Mouse (Mus musculus) small intestine, adult 2 months (tissue): ENCODE data around the gene Adamtsl4. TPM values are rescaled to one million over a fixed set of nuclear protein-coding genes. Genes with fewer than 3 reads are reported as not detected.
"Not testable (repeated sequence)": the region's sequence is repeated elsewhere in the genome, so short reads cannot be mapped to it uniquely, and the experiment has no call there.

Experiments
- H3K27ac ChIP-seq: fragments of 200-500 bp; 2 replicates; pipeline ENCODE4 v1.5.1; 2012; ENCODE audit warnings: low read depth, low read length, control low read depth, inconsistent platforms; ENCODE audit not compliant: insufficient read depth
- H3K27me3 ChIP-seq: fragments of 200-500 bp; 2 replicates; pipeline ENCODE4 v1.6.1; 2012; ENCODE audit warnings: mild to moderate bottlenecking, moderate library complexity, low read length, inconsistent platforms; ENCODE audit not compliant: control insufficient read depth, insufficient read depth
- H3K36me3 ChIP-seq: fragments of 200-500 bp; 2 replicates; pipeline ENCODE4 v1.6.1; 2012; ENCODE audit warnings: mild to moderate bottlenecking, low read length, control low read depth, inconsistent platforms; ENCODE audit not compliant: control insufficient read depth, insufficient read depth
- H3K4me1 ChIP-seq: fragments of 200-500 bp; 2 replicates; pipeline ENCODE4 v1.6.1; 2012; ENCODE audit warnings: low read length, inconsistent platforms, mixed read lengths; ENCODE audit not compliant: control insufficient read depth, insufficient read depth, insufficient read length
- H3K4me3 ChIP-seq: fragments of 200-500 bp; 2 replicates; pipeline ENCODE4 v1.5.1; 2012; ENCODE audit warnings: low read depth, mild to moderate bottlenecking, control low read depth, inconsistent platforms, low read length, moderate library complexity
- CTCF ChIP-seq: fragments of 200-500 bp; IDR thresholded peaks from 2 replicates; pipeline ENCODE4 v1.5.1; 2012; ENCODE audit warnings: low read depth, mild to moderate bottlenecking, control low read depth, inconsistent platforms, low read length, moderate library complexity, mixed read lengths; ENCODE audit not compliant: insufficient replicate concordance, insufficient read length; ENCODE audit errors: extremely low read depth
- POLR2A ChIP-seq: fragments of 200-500 bp; IDR thresholded peaks from 2 replicates; pipeline ENCODE4 v1.6.1; 2012; ENCODE audit warnings: low read depth, mild to moderate bottlenecking, control low read depth, inconsistent platforms, low read length, moderate library complexity
- WGBS: fragments of 180-500 bp; shearing (Covaris S2); methylation state at CpG from one replicate; pipeline ENCODE4 v1.1.7; 2018; 5-methylcytosine and 5-hydroxymethylcytosine counted together
- polyA plus RNA-seq: library from polyadenylated mRNA; depleted of rRNA; stranded (reverse); fragments of >200 nt; gene quantifications from 2 replicates; pipeline ENCODE4 v1.2.3, GENCODE M21; 2012

Adamtsl4 gene
- polyA plus RNA-seq, 1 experiment, result 8.2 TPM

DNA sequence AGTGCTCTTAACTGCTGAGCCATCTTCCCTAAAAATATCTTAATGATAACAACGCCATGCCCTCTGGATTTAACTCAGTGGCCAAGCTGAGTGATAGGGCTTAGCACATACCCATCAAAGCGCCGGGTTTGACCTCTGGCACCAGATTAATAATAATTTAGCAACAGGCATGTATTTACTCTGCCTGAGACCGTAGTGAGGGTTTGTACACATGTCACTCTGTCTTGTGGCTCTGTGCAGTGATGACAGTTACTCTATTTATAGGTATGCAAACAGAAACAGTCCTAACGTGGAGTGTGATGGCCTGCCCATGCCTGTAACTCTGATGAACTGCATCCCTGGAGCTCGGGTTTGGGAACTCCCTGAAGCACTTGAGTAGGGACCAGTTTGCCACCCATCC is 5.0 kb upstream of the Adamtsl4 start:
- Histone ChIP-seq H3K4me3 (no peak overlapping the region), H3K27ac (no peak overlapping the region), H3K27me3 (no peaks in the 10 kb centered on the region), H3K36me3 (no peaks in the 10 kb centered on the region), H3K4me1 (peaks cover 27% of the 10 kb centered on the region)
- 70% methylated on average over 6 of the region's 6 CpGs for WGBS
- TF ChIP-seq CTCF, result no peak
- no peak for TF ChIP-seq POLR2A

DNA sequence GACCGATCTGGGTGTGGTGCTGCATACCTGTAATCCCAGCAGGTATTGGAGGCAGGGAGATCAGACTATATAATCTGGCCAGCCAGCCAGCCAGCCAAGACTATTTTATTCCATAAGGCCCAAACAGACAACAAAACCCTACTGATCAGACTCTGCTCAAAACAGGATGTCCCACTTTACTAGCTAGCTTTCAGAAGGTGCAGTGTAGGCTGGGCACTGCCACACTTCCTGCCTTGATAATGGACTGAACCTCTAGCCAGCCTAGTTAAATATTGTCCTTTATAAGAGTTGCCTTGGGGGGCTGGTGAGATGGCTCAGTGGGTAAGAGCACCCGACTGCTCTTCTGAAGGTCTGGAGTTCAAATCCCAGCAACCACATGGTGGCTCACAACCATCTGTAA is 2.8 kb upstream of the Adamtsl4 start:
- H3K4me3 ChIP-seq, H3K27ac ChIP-seq, H3K27me3 ChIP-seq, H3K36me3 ChIP-seq: not testable (repeated sequence)
- H3K4me1 ChIP-seq, result peaks cover 18% of the 10 kb centered on the region; the same call in 1 of the 2 replicates
- 89% methylated on average over 2 of the region's 2 CpGs for WGBS

DNA sequence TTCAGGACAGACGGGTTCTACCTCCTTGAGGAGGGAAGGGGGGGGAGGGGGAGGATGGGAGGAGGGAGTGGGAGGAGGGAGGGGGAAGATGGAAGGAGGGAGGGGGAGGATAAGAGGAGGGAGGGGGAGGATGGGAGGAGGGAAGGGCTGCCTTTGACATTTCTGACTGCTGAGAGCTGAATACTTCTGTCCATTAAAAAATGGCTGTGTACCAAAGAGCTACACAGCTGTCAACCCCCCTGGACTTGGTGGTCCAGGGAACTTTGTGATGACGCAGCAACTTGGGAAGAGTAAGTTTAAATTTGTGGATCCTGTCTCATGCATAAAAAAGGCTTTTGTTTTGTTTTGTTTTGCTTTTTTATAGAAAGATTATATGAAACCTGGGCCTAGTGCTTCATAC is 2.2 kb upstream of the Adamtsl4 start:
- H3K27me3 ChIP-seq, result no peaks in the 10 kb centered on the region
- H3K27ac ChIP-seq, result no peak overlapping the region; the same call in 1 of the 2 replicates
- H3K36me3 ChIP-seq, result no peaks in the 10 kb centered on the region
- TF ChIP-seq POLR2A, result no peak
- no peak for TF ChIP-seq CTCF
- peaks cover 16% of the 10 kb centered on the region; the same call in 1 of the 2 replicates for H3K4me1 ChIP-seq
- H3K4me3 ChIP-seq, result no peak overlapping the region
- 60% methylated on average over 2 of the region's 2 CpGs for WGBS

DNA sequence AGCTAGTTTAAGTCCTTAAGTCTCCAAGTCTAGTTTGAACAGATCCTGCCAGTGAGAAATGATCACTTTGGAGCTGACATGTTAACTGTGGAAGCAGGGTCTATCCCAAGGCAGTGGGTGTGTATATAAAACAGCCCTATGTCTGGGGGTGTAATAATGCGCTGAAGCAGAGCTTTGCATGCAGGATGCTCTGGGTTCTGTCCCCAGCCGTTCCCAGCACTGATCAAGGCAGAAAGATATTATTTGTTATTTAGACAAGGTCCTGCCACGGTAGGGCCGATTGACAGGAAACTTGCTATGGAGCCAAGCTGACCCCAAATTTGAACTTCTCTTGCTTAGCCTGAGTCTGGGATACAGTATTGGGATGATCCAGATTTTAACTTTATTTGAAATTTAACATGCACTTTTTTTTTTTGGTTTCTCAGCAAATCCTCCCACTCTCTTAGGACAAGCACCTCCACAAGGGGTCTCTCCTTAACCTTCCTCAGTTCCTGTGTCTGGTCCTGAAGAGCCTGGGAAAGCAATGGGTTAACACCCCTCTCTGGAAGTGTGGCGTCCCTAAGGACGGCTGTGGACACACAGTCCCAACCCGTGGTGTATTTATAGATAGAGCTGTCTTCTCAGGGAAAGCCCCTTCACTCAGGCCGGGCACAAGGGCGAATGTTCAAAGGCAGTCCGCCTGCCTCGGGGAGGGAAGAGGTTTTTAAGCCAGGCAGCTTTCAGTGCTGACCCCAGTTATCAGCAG is 1.6 kb upstream of the Adamtsl4 start:
- H3K4me3 ChIP-seq, result no peak overlapping the region
- no peaks in the 10 kb centered on the region for H3K36me3 ChIP-seq
- no peak overlapping the region for H3K27ac ChIP-seq
- no peak for TF ChIP-seq CTCF
- TF ChIP-seq POLR2A, result no peak
- H3K4me1 ChIP-seq, result peaks cover 15% of the 10 kb centered on the region; the same call in 1 of the 2 replicates
- no peaks in the 10 kb centered on the region for H3K27me3 ChIP-seq
- WGBS, result 60% methylated on average over 11 of the region's 11 CpGs

DNA sequence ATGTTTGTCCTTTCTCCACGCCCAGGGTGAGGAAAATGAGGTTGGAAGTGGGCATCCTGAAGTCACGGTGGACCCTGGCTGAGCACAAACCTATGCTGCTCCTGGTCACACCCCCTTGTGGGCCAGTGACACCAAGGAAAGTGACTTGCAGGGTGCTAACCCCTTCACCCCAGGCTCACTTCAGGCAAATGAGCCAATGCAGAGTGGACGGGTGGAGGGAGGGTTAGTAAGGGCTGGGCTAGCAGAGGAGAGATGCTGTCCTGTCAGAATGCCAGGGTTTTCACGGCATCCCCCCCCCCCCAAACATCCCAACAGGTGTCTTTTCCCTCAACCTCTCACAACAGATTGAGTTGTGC is 571 bp downstream of the Adamtsl4 start:
- 24% methylated on average over 4 of the region's 4 CpGs for WGBS
- H3K4me3 ChIP-seq, result peak overlapping the region; percentile 69
- H3K36me3 ChIP-seq, result no peaks in the 10 kb centered on the region
- peak overlapping the region; percentile 22 for H3K27ac ChIP-seq
- H3K4me1 ChIP-seq, result 0 out of 2 replicates have a peak, but pooled peaks cover 3% of the 10 kb centered on the region
- no peaks in the 10 kb centered on the region for H3K27me3 ChIP-seq
- no peak for TF ChIP-seq CTCF
- no peak for TF ChIP-seq POLR2A

DNA sequence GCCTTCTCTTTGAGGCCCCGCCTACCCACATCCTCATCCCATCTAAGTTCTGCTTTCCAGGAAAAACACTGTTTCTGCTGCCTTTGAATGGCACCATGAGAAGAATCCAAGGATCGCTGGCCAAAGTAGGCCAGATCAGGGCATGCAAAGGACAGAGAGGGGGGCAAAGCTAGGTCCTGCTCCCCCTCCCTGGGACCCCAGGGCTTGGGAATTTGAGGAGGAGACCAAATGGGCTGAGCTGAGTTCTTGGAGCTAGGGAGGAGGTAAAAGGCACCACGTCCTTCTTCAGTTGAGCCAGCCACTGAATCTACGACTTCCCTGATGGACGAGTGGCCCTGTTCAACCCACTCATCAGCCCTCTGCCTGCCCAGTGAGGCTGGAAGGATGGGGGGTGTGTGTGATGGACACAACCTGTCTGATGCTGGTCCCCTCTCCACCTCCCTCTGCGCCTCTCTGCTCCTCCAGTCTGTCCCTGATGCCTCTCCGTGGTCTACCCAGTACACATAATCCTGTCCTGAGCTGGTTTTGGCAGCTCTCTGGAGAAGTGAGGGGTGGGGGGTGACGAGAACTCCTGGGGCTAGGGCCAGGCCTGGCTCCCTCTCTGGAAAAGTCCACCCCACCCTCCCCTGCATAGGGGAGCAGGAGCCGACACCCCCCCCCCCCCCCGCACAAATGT is 1.1 kb downstream of the Adamtsl4 start:
- Histone ChIP-seq H3K4me1 (0 out of 2 replicates have a peak, but pooled peaks cover 3% of the 10 kb centered on the region), H3K27ac (no peak overlapping the region), H3K36me3 (no peaks in the 10 kb centered on the region), H3K4me3 (peak overlapping the region; percentile 69), H3K27me3 (no peaks in the 10 kb centered on the region)
- TF ChIP-seq CTCF (no peak), POLR2A (no peak)
- WGBS, result 69% methylated on average over 10 of the region's 10 CpGs

DNA sequence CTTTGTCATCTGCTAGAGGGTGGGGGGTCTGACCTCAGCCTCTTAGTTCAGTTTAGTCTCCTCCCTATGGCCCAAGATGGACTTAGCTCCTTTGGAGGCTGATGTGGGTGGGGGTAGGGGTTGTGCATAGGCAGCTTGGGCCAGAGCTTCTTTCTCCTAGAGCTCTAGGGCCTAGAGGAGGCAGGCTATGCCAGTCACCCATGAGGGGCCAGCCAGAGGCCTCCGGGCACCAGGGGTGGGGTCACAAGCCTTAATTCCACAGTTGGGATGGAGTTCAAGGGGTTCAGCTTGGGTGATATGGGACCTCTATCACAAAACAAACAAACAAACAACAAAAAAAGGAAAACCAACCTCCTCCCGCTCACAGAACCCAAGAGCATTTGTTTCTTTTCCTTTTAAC is 2.0 kb downstream of the Adamtsl4 start:
- H3K27ac ChIP-seq, result no peak overlapping the region
- no peaks in the 10 kb centered on the region for H3K36me3 ChIP-seq
- H3K4me3 ChIP-seq, result no peak overlapping the region
- 79% methylated on average over 2 of the region's 2 CpGs for WGBS
- H3K4me1 ChIP-seq, result 0 out of 2 replicates have a peak, but pooled peaks cover 3% of the 10 kb centered on the region
- no peak for TF ChIP-seq POLR2A
- TF ChIP-seq CTCF, result no peak
- no peaks in the 10 kb centered on the region for H3K27me3 ChIP-seq
